Mouse (Mus musculus) limb, embryonic 13.5 days (tissue): ENCODE data around the gene Bag6. TPM values are rescaled to one million over a fixed set of nuclear protein-coding genes. Genes with fewer than 3 reads are reported as not detected.

ENCODE experiments used
- ATAC-seq: fragments of 200-750 bp; cut with Nextera tagmentation; 2 replicates; pipeline ENCODE4 v1.8.0; 2017; ENCODE audit warnings: low read depth, moderate number of reproducible peaks, moderate TSS enrichment; ENCODE audit not compliant: low FRiP score
- H3K27ac ChIP-seq: fragments of 300-500 bp; sonication (generic); 2 replicates; pipeline ENCODE4 v1.5.1; 2015; ENCODE audit warnings: inconsistent platforms, mild to moderate bottlenecking, moderate library complexity
- H3K27me3 ChIP-seq: fragments of 300-500 bp; sonication (generic); 2 replicates; pipeline ENCODE4 v1.6.1; 2015; ENCODE audit warnings: mild to moderate bottlenecking, inconsistent platforms
- H3K36me3 ChIP-seq: fragments of 300-500 bp; sonication (generic); 2 replicates; pipeline ENCODE4 v1.6.1; 2015; ENCODE audit warnings: inconsistent platforms, mild to moderate bottlenecking, moderate library complexity
- H3K4me1 ChIP-seq: fragments of 300-500 bp; sonication (generic); 2 replicates; pipeline ENCODE4 v1.6.1; 2015; ENCODE audit warnings: inconsistent platforms
- H3K4me2 ChIP-seq: fragments of 300-500 bp; sonication (generic); replicated peaks from 2 replicates; pipeline ENCODE4 v1.6.1; 2015; ENCODE audit warnings: inconsistent platforms, mild to moderate bottlenecking, moderate library complexity
- H3K4me3 ChIP-seq: fragments of 300-500 bp; sonication (generic); 2 replicates; pipeline ENCODE4 v1.5.1; 2015; ENCODE audit warnings: moderate library complexity, mild to moderate bottlenecking, inconsistent platforms
- H3K9ac ChIP-seq: fragments of 300-500 bp; sonication (generic); 2 replicates; pipeline ENCODE4 v1.6.1; 2015; ENCODE audit warnings: mild to moderate bottlenecking, inconsistent platforms
- H3K9me3 ChIP-seq: fragments of 300-500 bp; sonication (generic); 2 replicates; pipeline ENCODE4 v1.6.1; 2016; ENCODE audit warnings: inconsistent platforms
- WGBS: fragments of 180-500 bp; shearing (Covaris S2); methylation state at CpG from one replicate; pipeline ENCODE4 v1.1.7; 2015; 5-methylcytosine and 5-hydroxymethylcytosine counted together
- polyA plus RNA-seq: library from polyadenylated mRNA; unstranded; fragments of >200 nt; fragmentation: Nextera tagmentation; extraction: Ambion mirVana; gene quantifications from 2 replicates; pipeline ENCODE4 v1.2.1, GENCODE M21; 2015

Gene Bag6
- polyA plus RNA-seq, 1 experiment from 2014 or later, result 66.7 TPM

GRCm38 (mm10) chr17:35175968-35176367, 41.0 kb downstream of the Bag6 start, which contains the start of gene Aif1:
Gene Aif1 (minus strand): TSS chr17:35176068.
- Histone ChIP-seq H3K36me3 (no peaks in the 10 kb centered on the region), H3K27ac (no peak within 1 kb of the TSS), H3K9me3 (no peaks in the 10 kb centered on the region), H3K4me2 (no peak within 1 kb of the TSS), H3K4me1 (peaks cover 13% of the 10 kb centered on the region), H3K4me3 (no peak within 1 kb of the TSS), H3K9ac (no peak within 1 kb of the TSS; the same call in 1 of the 2 replicates), H3K27me3 (no peaks in the 10 kb centered on the region)
- 53% methylated on average over 2 of the region's 2 CpGs for WGBS
- no peak for ATAC-seq

GRCm38 (mm10) chr17:35178528-35178927, 43.5 kb downstream of the Bag6 start:
- Histone ChIP-seq H3K27me3 (no peaks in the 10 kb centered on the region), H3K4me2 (no peak overlapping the region), H3K36me3 (no peaks in the 10 kb centered on the region), H3K27ac (no peak overlapping the region), H3K9me3 (no peaks in the 10 kb centered on the region), H3K4me3 (no peak overlapping the region), H3K4me1 (peaks cover 11% of the 10 kb centered on the region), H3K9ac (no peak overlapping the region)
- ATAC-seq, result peak; percentile 77
- 16% methylated on average over 5 of the region's 5 CpGs for WGBS

- ATAC-seq, result no peak
- Histone ChIP-seq H3K27ac (no peak overlapping the region), H3K9ac (0 out of 2 replicates have a peak overlapping the region, but pooled peaks have one; percentile 13), H3K9me3 (no peaks in the 10 kb centered on the region), H3K4me2 (no peak overlapping the region), H3K4me1 (no peaks in the 10 kb centered on the region), H3K4me3 (no peak overlapping the region), H3K27me3 (no peaks in the 10 kb centered on the region), H3K36me3 (no peaks in the 10 kb centered on the region)
- 84% methylated on average over 5 of the region's 5 CpGs for WGBS
These were observed 45.1 kb downstream of the Bag6 start for GRCm38 (mm10) chr17:35180093-35180492.

- peak; percentile 79 for ATAC-seq
- H3K9ac ChIP-seq, result peak overlapping the region; percentile 51
- peak overlapping the region; percentile 86 for H3K27ac ChIP-seq
- no peaks in the 10 kb centered on the region for H3K27me3 ChIP-seq
- H3K9me3 ChIP-seq, result no peaks in the 10 kb centered on the region
- H3K4me1 ChIP-seq, result peaks cover 10% of the 10 kb centered on the region
- no peaks in the 10 kb centered on the region for H3K36me3 ChIP-seq
- 3% methylated on average over 18 of the region's 18 CpGs for WGBS
- H3K4me2 ChIP-seq, result peak overlapping the region; percentile 64
- peak overlapping the region; percentile 46 for H3K4me3 ChIP-seq
These were observed 50.9 kb downstream of the Bag6 start for GRCm38 (mm10) chr17:35185639-35186611.

- Histone ChIP-seq H3K4me2 (peak overlapping the region; percentile 64), H3K9me3 (no peaks in the 10 kb centered on the region), H3K36me3 (no peaks in the 10 kb centered on the region), H3K9ac (0 out of 2 replicates have a peak overlapping the region, but pooled peaks have one; percentile 51), H3K27ac (peak overlapping the region; percentile 86), H3K27me3 (no peaks in the 10 kb centered on the region), H3K4me1 (peaks cover 10% of the 10 kb centered on the region), H3K4me3 (peak overlapping the region; percentile 46)
- peak; percentile 76 for ATAC-seq
- WGBS, result 3% methylated on average over 4 of the region's 4 CpGs
These were observed 51.7 kb downstream of the Bag6 start for GRCm38 (mm10) chr17:35186681-35187080.

- Histone ChIP-seq H3K4me3 (no peak overlapping the region), H3K36me3 (no peaks in the 10 kb centered on the region), H3K4me1 (peaks cover 10% of the 10 kb centered on the region), H3K4me2 (no peak overlapping the region), H3K9me3 (no peaks in the 10 kb centered on the region), H3K9ac (no peak overlapping the region), H3K27ac (no peak overlapping the region; the same call in 1 of the 2 replicates), H3K27me3 (no peaks in the 10 kb centered on the region)
- no peak for ATAC-seq
- WGBS, result 66% methylated on average over 4 of the region's 4 CpGs
These were observed 52.4 kb downstream of the Bag6 start for GRCm38 (mm10) chr17:35187345-35187744.

GRCm38 (mm10) chr17:35187959-35188610, 53.1 kb downstream of the Bag6 start, which contains the start of gene Lst1:
Gene Lst1 (minus strand): TSS chr17:35188439.
- peak within 1 kb of the TSS; percentile 22; the same call in 1 of the 2 replicates for H3K27ac ChIP-seq
- ATAC-seq, result no peak
- H3K9me3 ChIP-seq, result no peaks in the 10 kb centered on the region
- H3K9ac ChIP-seq, result no peak within 1 kb of the TSS
- no peaks in the 10 kb centered on the region for H3K36me3 ChIP-seq
- no peak within 1 kb of the TSS for H3K4me2 ChIP-seq
- H3K27me3 ChIP-seq, result no peaks in the 10 kb centered on the region
- WGBS, result 72% methylated on average over 7 of the region's 7 CpGs
- H3K4me3 ChIP-seq, result no peak within 1 kb of the TSS
- H3K4me1 ChIP-seq, result peaks cover 10% of the 10 kb centered on the region

- no peak overlapping the region for H3K9ac ChIP-seq
- peaks cover 10% of the 10 kb centered on the region for H3K27me3 ChIP-seq
- no peak overlapping the region for H3K4me2 ChIP-seq
- no peaks in the 10 kb centered on the region for H3K9me3 ChIP-seq
- no peak for ATAC-seq
- WGBS, result 62% methylated on average over 1 of the region's 1 CpGs
- no peak overlapping the region for H3K4me3 ChIP-seq
- H3K4me1 ChIP-seq, result peaks cover 10% of the 10 kb centered on the region
- no peak overlapping the region for H3K27ac ChIP-seq
- no peaks in the 10 kb centered on the region for H3K36me3 ChIP-seq
These were observed 54.2 kb downstream of the Bag6 start for GRCm38 (mm10) chr17:35189186-35189585.

GRCm38 (mm10) chr17:35190096-35190495, 55.1 kb downstream of the Bag6 start:
- Histone ChIP-seq H3K4me1 (peaks cover 13% of the 10 kb centered on the region), H3K27ac (no peak overlapping the region), H3K9me3 (no peaks in the 10 kb centered on the region), H3K36me3 (no peaks in the 10 kb centered on the region), H3K4me2 (no peak overlapping the region), H3K4me3 (no peak overlapping the region), H3K27me3 (peaks cover 19% of the 10 kb centered on the region), H3K9ac (no peak overlapping the region)
- WGBS, result 72% methylated on average over 4 of the region's 4 CpGs
- no peak for ATAC-seq

- Histone ChIP-seq H3K9ac (no peak overlapping the region), H3K9me3 (no peaks in the 10 kb centered on the region), H3K36me3 (no peaks in the 10 kb centered on the region), H3K4me2 (no peak overlapping the region), H3K4me1 (peaks cover 16% of the 10 kb centered on the region), H3K27me3 (peaks cover 35% of the 10 kb centered on the region), H3K27ac (no peak overlapping the region), H3K4me3 (no peak overlapping the region)
- ATAC-seq, result no peak
- WGBS, result 58% methylated on average over 2 of the region's 2 CpGs
These were observed 56.7 kb downstream of the Bag6 start for GRCm38 (mm10) chr17:35191723-35192122.

GRCm38 (mm10) chr17:35192924-35193323, 57.9 kb downstream of the Bag6 start:
- Histone ChIP-seq H3K27ac (no peak overlapping the region), H3K4me3 (no peak overlapping the region), H3K4me2 (no peak overlapping the region), H3K4me1 (peaks cover 15% of the 10 kb centered on the region), H3K9me3 (no peaks in the 10 kb centered on the region), H3K36me3 (no peaks in the 10 kb centered on the region), H3K9ac (no peak overlapping the region), H3K27me3 (peaks cover 44% of the 10 kb centered on the region)
- 84% methylated on average over 5 of the region's 5 CpGs for WGBS
- no peak for ATAC-seq
